Mouse (Mus musculus) ES-Bruce4 (cell line): ENCODE results near the gene Vmn2r86. TPM values are rescaled to one million over a fixed set of nuclear protein-coding genes. Genes with fewer than 3 reads are reported as not detected.
A peak's percentile ranks its signal among the peaks of the same experiment; 100 is the strongest.
"Not testable (repeated sequence)": the region's sequence is repeated elsewhere in the genome, so short reads cannot be mapped to it uniquely, and the experiment has no call there.

Experiments used
- H3K27ac ChIP-seq: 2 replicates; pipeline ENCODE4 v1.5.1; 2012; ENCODE audit warnings: low read length, inconsistent platforms; ENCODE audit not compliant: insufficient read depth
- H3K27me3 ChIP-seq: 2 replicates; pipeline ENCODE4 v1.6.1; 2012; ENCODE audit warnings: mild to moderate bottlenecking, low read length, inconsistent platforms; ENCODE audit not compliant: control insufficient read depth, poor library complexity, insufficient read depth, severe bottlenecking
- H3K36me3 ChIP-seq: 2 replicates; pipeline ENCODE4 v1.6.1; 2012; ENCODE audit warnings: inconsistent platforms, mild to moderate bottlenecking, low read length, moderate library complexity; ENCODE audit not compliant: control insufficient read depth, poor library complexity, insufficient read depth, severe bottlenecking
- H3K4me1 ChIP-seq: one replicate; pipeline ENCODE4 v1.8.1; 2011; ENCODE audit warnings: low read length; ENCODE audit not compliant: control insufficient read depth, insufficient read depth
- H3K4me3 ChIP-seq: 2 replicates; pipeline ENCODE4 v1.5.1; 2011; ENCODE audit warnings: low read depth, mild to moderate bottlenecking, low read length
- H3K9ac ChIP-seq: 2 replicates; pipeline ENCODE4 v1.6.1; 2012; ENCODE audit warnings: low read depth, mild to moderate bottlenecking, inconsistent platforms; ENCODE audit not compliant: poor library complexity, severe bottlenecking
- H3K9me3 ChIP-seq: replicated peaks from 2 replicates; pipeline ENCODE4 v1.6.1; 2012; ENCODE audit warnings: mild to moderate bottlenecking, low read length, inconsistent platforms; ENCODE audit not compliant: control insufficient read depth, poor library complexity, insufficient read depth, severe bottlenecking
- CTCF ChIP-seq: IDR thresholded peaks from one replicate; pipeline ENCODE4 v1.8.1; 2011; ENCODE audit warnings: low read depth, low read length
- EP300 ChIP-seq: IDR thresholded peaks from 2 replicates; pipeline ENCODE4 v1.6.1; 2011; ENCODE audit warnings: low read depth, low read length; ENCODE audit not compliant: insufficient read depth
- POLR2A ChIP-seq: IDR thresholded peaks from one replicate; pipeline ENCODE4 v1.8.1; 2011; ENCODE audit warnings: low read length; ENCODE audit not compliant: insufficient read depth
- polyA plus RNA-seq: library from polyadenylated mRNA; stranded (reverse); fragments of >200 nt; gene quantifications from 2 replicates; pipeline ENCODE4 v1.2.4, GENCODE M21; 2011; ENCODE audit warnings: low read depth; ENCODE audit not compliant: missing spikeins, insufficient read depth, insufficient read length

Gene Vmn2r86
- 0.12 TPM in 2 replicates for polyA plus RNA-seq

- H3K4me1 ChIP-seq, H3K36me3 ChIP-seq, H3K27ac ChIP-seq, H3K4me3 ChIP-seq, H3K9ac ChIP-seq, H3K9me3 ChIP-seq, H3K27me3 ChIP-seq: not testable (repeated sequence)
Observed at GRCm38 (mm10) chr10:130455950-130456349, at the start of gene Vmn2r86. Vmn2r86 (minus strand) TSS chr10:130456050.

DNA sequence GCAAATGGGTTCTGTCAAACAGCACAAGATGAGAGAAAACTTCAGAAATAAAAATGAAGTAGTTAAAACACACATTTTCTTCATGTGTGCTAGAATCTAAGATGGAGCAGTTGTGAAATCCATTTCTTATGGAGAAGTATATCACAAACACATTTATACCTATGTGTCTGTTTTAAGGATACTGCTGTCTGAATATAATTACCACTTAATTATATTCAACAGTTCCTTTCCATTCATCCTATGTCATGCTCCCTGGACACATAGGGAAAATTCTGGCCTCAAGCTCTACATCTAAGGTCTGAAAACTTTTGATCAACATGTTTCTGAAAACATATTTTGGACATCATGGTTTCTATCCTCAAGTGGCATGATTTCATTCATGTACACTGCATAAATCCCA, 41.4 kb upstream of the Vmn2r86 start, which contains the start of gene Vmn2r87:
TSS of gene Vmn2r87 (minus strand) at position 101 of the 400 bp plus-strand sequence.
- H3K9ac ChIP-seq: no peak within 1 kb of the TSS
- no peak for TF ChIP-seq CTCF
- TF ChIP-seq EP300: no peak
- no peak for TF ChIP-seq POLR2A
- H3K36me3 ChIP-seq: no peaks in the 10 kb centered on the region
- H3K27me3 ChIP-seq: no peaks in the 10 kb centered on the region
- H3K4me3 ChIP-seq: no peak within 1 kb of the TSS
- no peak within 1 kb of the TSS for H3K27ac ChIP-seq
- H3K9me3 ChIP-seq: no peaks in the 10 kb centered on the region
- H3K4me1 ChIP-seq: no peaks in the 10 kb centered on the region

GRCm38 (mm10) chr10:130470311-130470760, 14.5 kb upstream of the Vmn2r86 start:
- Histone ChIP-seq H3K27me3 (no peaks in the 10 kb centered on the region), H3K36me3 (no peaks in the 10 kb centered on the region), H3K4me3 (peak overlapping the region; percentile 75), H3K9me3 (no peaks in the 10 kb centered on the region), H3K27ac (no peak overlapping the region), H3K9ac (peak overlapping the region; percentile 51), H3K4me1 (no peaks in the 10 kb centered on the region)
- TF ChIP-seq CTCF (no peak), EP300 (no peak), POLR2A (no peak)

- H3K9me3 ChIP-seq: no peaks in the 10 kb centered on the region; the same call in 1 of the 2 replicates
- H3K9ac ChIP-seq: peak overlapping the region; percentile 42; the same call in 1 of the 2 replicates
- peak overlapping the region; percentile 25 for H3K4me3 ChIP-seq
- H3K27me3 ChIP-seq: no peaks in the 10 kb centered on the region
- no peaks in the 10 kb centered on the region for H3K4me1 ChIP-seq
- no peak overlapping the region for H3K27ac ChIP-seq
- H3K36me3 ChIP-seq: no peaks in the 10 kb centered on the region
- no peak for TF ChIP-seq CTCF
Observed at GRCm38 (mm10) chr10:130444776-130445175, 11.1 kb downstream of the Vmn2r86 start.

- H3K36me3 ChIP-seq, H3K9me3 ChIP-seq, H3K9ac ChIP-seq, H3K27me3 ChIP-seq, H3K4me3 ChIP-seq, H3K4me1 ChIP-seq, H3K27ac ChIP-seq: not testable (repeated sequence)
Observed at GRCm38 (mm10) chr10:130434185-130434898, 21.5 kb downstream of the Vmn2r86 start.

DNA sequence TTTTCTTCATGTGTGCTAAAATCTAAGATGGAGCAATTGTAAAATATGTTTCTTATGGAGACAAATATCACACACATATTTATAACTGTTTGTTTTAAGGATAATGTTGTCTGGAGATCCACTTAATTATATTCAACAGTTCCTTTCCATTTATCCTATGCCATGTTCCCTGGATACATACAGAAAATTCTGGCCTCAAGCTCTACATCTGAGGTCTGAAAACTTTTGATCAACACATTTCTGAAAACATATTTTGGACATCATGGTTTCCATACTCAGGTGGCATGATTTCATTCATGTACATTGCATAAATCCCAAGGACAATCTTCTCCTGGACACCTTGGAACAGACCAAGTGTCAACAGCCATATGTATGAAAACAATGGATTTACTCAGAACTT, 26.2 kb downstream of the Vmn2r86 start, which contains the start of gene Vmn2r85:
TSS of gene Vmn2r85 (minus strand) at position 101 of the 400 bp plus-strand sequence.
- H3K27ac ChIP-seq, H3K4me1 ChIP-seq, H3K4me3 ChIP-seq, H3K9ac ChIP-seq, H3K36me3 ChIP-seq, H3K9me3 ChIP-seq, H3K27me3 ChIP-seq: not testable (repeated sequence)

DNA sequence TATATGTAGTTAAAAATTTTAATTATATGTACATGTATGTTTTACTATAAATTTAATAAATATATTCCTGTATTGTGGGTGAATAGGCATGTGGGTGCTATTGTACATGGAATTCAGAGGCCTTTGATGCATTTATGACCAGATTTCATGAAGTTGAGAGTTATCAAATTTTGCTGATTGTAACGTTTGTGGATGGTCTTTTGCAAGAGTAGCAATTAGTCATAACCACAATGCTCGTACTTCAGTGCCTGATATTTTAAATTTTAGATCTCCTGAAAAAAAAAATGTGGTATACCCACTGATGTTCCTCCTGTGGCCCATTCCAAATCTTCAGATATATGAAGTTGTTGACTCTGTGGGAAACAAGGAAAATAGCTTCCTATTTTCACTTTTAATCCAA, 33.5 kb downstream of the Vmn2r86 start:
- H3K4me1 ChIP-seq, H3K27me3 ChIP-seq, H3K9me3 ChIP-seq, H3K27ac ChIP-seq, H3K4me3 ChIP-seq, H3K36me3 ChIP-seq, H3K9ac ChIP-seq: not testable (repeated sequence)
